Mouse (Mus musculus) spleen, adult 2 months (tissue): Measurements from ENCODE around the gene Rtn4rl2.
A peak's percentile ranks its signal among the peaks of the same experiment; 100 is the strongest.

ENCODE experiments used
- CTCF ChIP-seq: fragments of 200-500 bp; IDR thresholded peaks from 2 replicates; pipeline ENCODE4 v1.5.1; 2011; ENCODE audit warnings: mild to moderate bottlenecking, inconsistent platforms; ENCODE audit not compliant: insufficient read depth, insufficient read length, insufficient replicate concordance; ENCODE audit errors: extremely low read depth
- POLR2A ChIP-seq: fragments of 200-500 bp; IDR thresholded peaks from 2 replicates; pipeline ENCODE4 v1.6.1; 2011; ENCODE audit warnings: low read depth, low read length, inconsistent platforms

- TF ChIP-seq POLR2A (no peak), CTCF (peak; percentile 73; the same call in 1 of the 2 replicates)
Observed at GRCm38 (mm10) chr2:84868521-84868943, 18.0 kb downstream of the Rtn4rl2 start.
